Mouse (Mus musculus): ENCODE data around the gene Stkld1. TPM values are rescaled to one million over a fixed set of nuclear protein-coding genes. Genes with fewer than 3 reads are reported as not detected.

The Stkld1 gene
- polyA plus RNA-seq, 1 experiment from 2014 or later: 0.36 TPM

DNA sequence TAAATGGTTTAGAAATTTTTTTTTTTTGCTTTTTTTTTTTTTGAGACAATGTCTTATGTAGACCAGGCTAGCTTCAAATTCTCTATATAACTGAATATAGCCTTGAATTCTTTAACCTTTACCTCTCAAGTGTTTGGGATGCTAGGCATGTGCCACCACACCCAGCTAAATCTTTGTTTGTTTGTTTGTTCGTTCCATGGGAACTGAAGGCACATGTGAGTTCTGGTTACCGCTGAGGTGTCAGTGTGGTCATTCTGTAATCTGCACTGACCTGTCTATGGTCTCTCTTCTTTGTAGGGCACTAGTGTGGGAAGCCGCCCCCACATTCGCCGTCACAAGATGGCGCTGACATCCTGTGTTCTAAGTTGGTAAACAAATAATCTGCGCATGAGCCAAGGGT is 64.1 kb downstream of the Stkld1 start:
- Histone ChIP-seq H3K27me3 (ENCODE audit: insufficient read depth, poor library complexity, severe bottlenecking) (no peaks in the 10 kb centered on the region), H3K36me3 (no peaks in the 10 kb centered on the region), H3K4me3 (no peak overlapping the region), H3K9me3 (no peaks in the 10 kb centered on the region), H3K27ac (no peak overlapping the region), H3K4me1 (no peaks in the 10 kb centered on the region)
- DNase-seq (ENCODE audit: low spot score): no peak
- WGBS: 84% methylated on average over 7 of the region's 7 CpGs

Other genes with a start within 250 kb of the Stkld1 start
- not detected in 2 replicates for gene Abo, start 69.1 kb upstream of the Stkld1 start, polyA plus RNA-seq (2016; fragmentation: Nextera tagmentation; extraction: Ambion mirVana)
- 18.7 and 24.2 TPM in 2 replicates for gene Surf6, start 31.2 kb upstream of the Stkld1 start, polyA plus RNA-seq (2016; fragmentation: Nextera tagmentation; extraction: Ambion mirVana)
- gene Med22, start 23.4 kb upstream of the Stkld1 start, polyA plus RNA-seq (2016; fragmentation: Nextera tagmentation; extraction: Ambion mirVana): 40.7 and 55.0 TPM in 2 replicates
- 425 and 513 TPM in 2 replicates for gene Rpl7a, start 23.3 kb upstream of the Stkld1 start, polyA plus RNA-seq (2016; fragmentation: Nextera tagmentation; extraction: Ambion mirVana)
- gene Surf2, start 17.7 kb upstream of the Stkld1 start, polyA plus RNA-seq (2016; fragmentation: Nextera tagmentation; extraction: Ambion mirVana): 39.9 and 45.7 TPM in 2 replicates
- 40.9 and 45.6 TPM in 2 replicates for gene Surf1, start 17.5 kb upstream of the Stkld1 start, polyA plus RNA-seq (2016; fragmentation: Nextera tagmentation; extraction: Ambion mirVana)
- gene Surf4, start 119 bp upstream of the Stkld1 start, polyA plus RNA-seq (2016; fragmentation: Nextera tagmentation; extraction: Ambion mirVana): 229 and 242 TPM in 2 replicates
- 34.5 and 46.9 TPM in 2 replicates for gene Rexo4, start 30.3 kb downstream of the Stkld1 start, polyA plus RNA-seq (2016; fragmentation: Nextera tagmentation; extraction: Ambion mirVana)
- gene Adamts13, start 39.4 kb downstream of the Stkld1 start, polyA plus RNA-seq (2016; fragmentation: Nextera tagmentation; extraction: Ambion mirVana): 0.04 TPM in 1 of 2 replicates, not detected in the other
- 48.3 and 54.5 TPM in 2 replicates for gene Cacfd1, start 75.9 kb downstream of the Stkld1 start, polyA plus RNA-seq (2016; fragmentation: Nextera tagmentation; extraction: Ambion mirVana)
- gene Slc2a6, start 94.0 kb downstream of the Stkld1 start, polyA plus RNA-seq (2016; fragmentation: Nextera tagmentation; extraction: Ambion mirVana): 0.34 and 0.49 TPM in 2 replicates
- 0.09 TPM in 1 of 2 replicates, not detected in the other for gene Mymk, start 138.1 kb downstream of the Stkld1 start, polyA plus RNA-seq (2016; fragmentation: Nextera tagmentation; extraction: Ambion mirVana)
- gene Adamtsl2, start 145.3 kb downstream of the Stkld1 start, polyA plus RNA-seq (2016; fragmentation: Nextera tagmentation; extraction: Ambion mirVana): 9.7 and 13.5 TPM in 2 replicates
- 0.25 and 0.39 TPM in 2 replicates for gene Fam163b, start 208.4 kb downstream of the Stkld1 start, polyA plus RNA-seq (2016; fragmentation: Nextera tagmentation; extraction: Ambion mirVana)
- 0.21 and 0.69 TPM in 2 replicates for gene Dbh, start 231.2 kb downstream of the Stkld1 start, polyA plus RNA-seq (2016; fragmentation: Nextera tagmentation; extraction: Ambion mirVana)